Mouse (Mus musculus): ENCODE data around the gene Calml3. TPM values are rescaled to one million over a fixed set of nuclear protein-coding genes. Genes with fewer than 3 reads are reported as not detected.
"Not testable (repeated sequence)": the region's sequence is repeated elsewhere in the genome, so short reads cannot be mapped to it uniquely, and the experiment has no call there.

Gene Calml3
- polyA plus RNA-seq (2015; fragmentation: Nextera tagmentation; extraction: Ambion mirVana): not detected in 2 replicates

DNA sequence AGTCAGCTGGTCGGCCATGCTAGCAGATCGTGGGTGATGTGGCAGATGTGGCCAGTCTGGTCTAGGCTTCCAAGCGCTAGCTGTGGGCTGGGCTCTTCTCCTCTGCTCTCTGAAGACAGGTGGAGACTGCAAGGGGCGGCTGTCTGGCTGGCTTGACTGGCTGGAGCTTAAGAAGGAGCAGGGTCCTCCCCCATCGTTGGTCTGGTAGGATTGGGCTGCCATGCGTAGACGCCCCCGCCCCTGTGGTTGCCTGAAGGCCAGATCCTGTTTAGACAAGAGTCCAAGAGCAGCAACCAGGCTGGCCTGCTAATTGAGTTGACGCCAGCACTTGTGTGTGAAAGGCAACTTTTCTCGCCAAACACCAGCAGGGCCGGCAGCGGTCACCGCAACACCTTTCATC is at the start of gene Calml3:
TSS of gene Calml3 (minus strand) at position 131 of the 400 bp plus-strand sequence.
- Histone ChIP-seq H3K27ac (no peak within 1 kb of the TSS), H3K9me3 (no peaks in the 10 kb centered on the region), H3K9ac (no peak within 1 kb of the TSS), H3K4me3 (no peak within 1 kb of the TSS), H3K36me3 (replicated peaks) (no peaks in the 10 kb centered on the region), H3K4me2 (no peak within 1 kb of the TSS), H3K27me3 (replicated peaks) (no peaks in the 10 kb centered on the region), H3K4me1 (no peaks in the 10 kb centered on the region)
- ATAC-seq (replicated peaks): no peak
- 87% methylated on average over 13 of the region's 13 CpGs for WGBS

DNA sequence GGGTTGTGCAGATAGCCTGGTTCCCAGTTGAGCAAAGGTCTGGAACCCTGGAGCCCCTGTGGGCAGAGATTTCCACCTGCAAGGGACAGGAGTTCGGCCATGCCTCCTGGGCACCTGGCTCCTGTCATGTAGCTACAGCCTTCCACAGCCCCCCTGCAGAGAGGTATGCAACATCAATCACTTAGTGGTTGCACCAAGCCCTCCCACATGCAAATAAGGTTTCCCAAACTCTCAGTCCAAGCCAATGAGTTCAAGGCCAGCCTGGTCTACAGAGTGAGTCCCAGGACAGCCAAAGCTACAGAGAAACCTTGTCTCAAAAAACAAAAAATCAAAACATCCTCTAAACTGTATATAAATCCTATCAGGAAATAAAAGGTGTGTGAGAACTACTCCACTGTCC is 46.2 kb upstream of the Calml3 start:
- H3K27me3 ChIP-seq (replicated peaks): no peaks in the 10 kb centered on the region
- H3K9me3 ChIP-seq: no peaks in the 10 kb centered on the region
- no peaks in the 10 kb centered on the region for H3K36me3 ChIP-seq (replicated peaks)
- H3K9ac ChIP-seq: no peak overlapping the region
- H3K4me2 ChIP-seq: no peak overlapping the region
- 71% methylated on average over 1 of the region's 1 CpGs for WGBS
- no peak overlapping the region for H3K27ac ChIP-seq
- no peaks in the 10 kb centered on the region for H3K4me1 ChIP-seq
- no peak for ATAC-seq (replicated peaks)
- no peak overlapping the region for H3K4me3 ChIP-seq

DNA sequence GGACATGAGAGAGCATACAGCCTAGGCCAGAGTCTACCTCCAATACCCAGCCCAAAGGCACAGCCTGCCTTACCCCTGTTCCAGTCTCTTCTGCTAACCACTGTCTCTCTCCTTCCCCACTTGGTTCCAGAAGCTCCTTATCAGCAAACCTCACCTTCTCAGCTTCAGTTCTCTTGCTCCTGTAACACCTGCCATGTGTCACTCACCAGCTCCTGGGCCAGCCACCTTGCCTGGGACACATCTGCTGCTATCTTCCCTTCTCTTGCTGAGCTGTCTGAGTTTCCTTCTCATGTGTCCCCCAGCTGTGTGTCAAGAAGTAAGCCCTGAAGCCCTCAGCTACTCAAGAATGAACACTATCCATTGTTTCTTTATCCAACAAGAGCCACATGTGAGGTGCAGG is 36.5 kb upstream of the Calml3 start:
- not testable (repeated sequence) for H3K4me3 ChIP-seq; H3K4me2 ChIP-seq; H3K9ac ChIP-seq; H3K27ac ChIP-seq; ATAC-seq (replicated peaks); H3K36me3 ChIP-seq (replicated peaks); H3K4me1 ChIP-seq; H3K27me3 ChIP-seq (replicated peaks); H3K9me3 ChIP-seq

DNA sequence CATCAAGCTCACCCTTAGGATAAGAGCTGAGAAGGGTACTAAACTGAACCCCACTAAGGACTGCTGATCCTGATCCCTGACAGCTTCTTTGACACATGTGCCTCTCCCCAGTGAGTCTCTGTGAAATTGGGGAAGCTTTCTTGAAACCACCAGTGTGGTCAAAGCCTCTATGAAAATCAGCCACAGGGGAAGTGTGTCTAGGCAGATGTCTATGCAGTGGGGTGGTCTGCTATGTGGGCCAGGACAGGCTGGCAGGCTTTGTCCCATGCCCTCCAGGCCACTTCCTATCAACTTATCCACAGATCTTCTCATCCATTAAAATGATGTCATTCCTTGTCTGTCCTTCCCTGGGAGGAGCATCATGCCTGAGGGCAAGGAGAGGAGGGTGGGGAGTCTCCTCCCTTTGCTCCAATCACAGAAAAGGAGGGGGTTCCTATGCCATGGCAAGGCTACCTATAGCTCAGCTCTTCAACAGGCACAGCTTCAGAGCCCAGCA is 33.2 kb upstream of the Calml3 start, which contains the start of gene Calm4:
TSS of gene Calm4 (plus strand) at position 446 of the 496 bp plus-strand sequence.
- not testable (repeated sequence) for ATAC-seq (replicated peaks); H3K27ac ChIP-seq; H3K27me3 ChIP-seq (replicated peaks); H3K4me3 ChIP-seq; H3K4me1 ChIP-seq; H3K36me3 ChIP-seq (replicated peaks); H3K9me3 ChIP-seq; H3K9ac ChIP-seq; H3K4me2 ChIP-seq

DNA sequence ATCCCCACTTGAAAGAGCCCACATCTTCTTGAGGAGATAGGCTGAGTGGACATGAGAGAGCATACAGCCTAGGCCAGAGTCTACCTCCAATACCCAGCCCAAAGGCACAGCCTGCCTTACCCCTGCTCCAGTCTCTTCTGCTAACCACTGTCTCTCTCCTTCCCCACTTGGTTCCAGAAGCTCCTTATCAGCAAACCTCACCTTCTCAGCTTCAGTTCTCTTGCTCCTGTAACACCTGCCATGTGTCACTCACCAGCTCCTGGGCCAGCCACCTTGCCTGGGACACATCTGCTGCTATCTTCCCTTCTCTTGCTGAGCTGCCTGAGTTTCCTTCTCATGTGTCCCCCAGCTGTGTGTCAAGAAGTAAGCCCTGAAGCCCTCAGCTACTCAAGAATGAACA is 29.5 kb upstream of the Calml3 start:
- not testable (repeated sequence) for H3K9ac ChIP-seq; H3K4me2 ChIP-seq; ATAC-seq (replicated peaks)

DNA sequence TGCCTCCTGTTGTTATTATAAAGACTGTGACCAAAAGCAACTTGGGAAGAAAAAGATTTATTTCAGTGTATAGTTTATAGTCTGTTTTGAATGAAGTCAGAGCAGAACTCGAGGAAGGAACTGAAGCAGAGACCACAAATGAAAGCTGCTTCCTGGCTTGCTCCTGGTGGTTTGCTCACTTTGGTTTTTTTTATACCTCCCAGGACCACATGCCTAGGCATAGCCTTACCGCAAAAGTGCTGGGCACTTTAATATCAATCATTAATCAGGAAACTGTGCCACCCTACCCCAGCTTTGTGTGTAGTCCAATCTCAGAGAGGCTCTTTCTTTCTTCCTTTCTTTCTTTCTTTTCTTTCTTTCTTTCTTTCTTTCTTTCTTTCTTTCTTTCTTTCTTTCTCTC is 28.3 kb upstream of the Calml3 start:
- 83% methylated on average over 2 of the region's 2 CpGs for WGBS
- Histone ChIP-seq H3K4me1 (no peaks in the 10 kb centered on the region), H3K36me3 (replicated peaks) (no peaks in the 10 kb centered on the region), H3K27ac (no peak overlapping the region), H3K4me2 (no peak overlapping the region), H3K9me3 (no peaks in the 10 kb centered on the region), H3K27me3 (replicated peaks) (no peaks in the 10 kb centered on the region), H3K9ac (no peak overlapping the region), H3K4me3 (no peak overlapping the region)
- no peak for ATAC-seq (replicated peaks)

More for the DNA sequence above, 29.5 kb upstream of the Calml3 start:
- not testable (repeated sequence) for H3K9me3 ChIP-seq; H3K4me3 ChIP-seq; H3K4me1 ChIP-seq; H3K27me3 ChIP-seq (replicated peaks); H3K36me3 ChIP-seq (replicated peaks); H3K27ac ChIP-seq

DNA sequence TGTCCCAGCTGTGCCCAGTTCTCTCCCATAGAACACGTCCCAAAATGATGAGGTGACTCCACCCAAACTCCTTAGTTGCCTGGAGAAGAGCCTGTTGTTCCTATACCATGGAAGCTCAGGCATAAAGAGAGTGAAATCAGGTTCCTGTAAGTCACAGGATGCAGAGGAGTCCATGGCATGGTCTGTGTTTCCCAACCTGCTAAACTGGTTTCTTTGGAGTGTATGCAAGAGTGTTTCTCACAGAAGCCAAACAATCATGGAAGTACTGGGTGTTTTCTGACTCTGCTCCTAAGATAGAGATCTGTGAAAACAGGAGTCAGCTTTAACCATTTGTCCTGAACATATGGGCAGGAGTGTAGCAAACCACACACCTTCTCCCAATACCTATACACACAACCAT is 27.9 kb upstream of the Calml3 start:
- Histone ChIP-seq H3K4me3 (no peak overlapping the region), H3K27me3 (replicated peaks) (no peaks in the 10 kb centered on the region), H3K27ac (no peak overlapping the region), H3K9ac (no peak overlapping the region), H3K9me3 (no peaks in the 10 kb centered on the region), H3K36me3 (replicated peaks) (no peaks in the 10 kb centered on the region), H3K4me2 (no peak overlapping the region), H3K4me1 (no peaks in the 10 kb centered on the region)
- ATAC-seq (replicated peaks): no peak
- 71% methylated on average over 1 of the region's 1 CpGs for WGBS

DNA sequence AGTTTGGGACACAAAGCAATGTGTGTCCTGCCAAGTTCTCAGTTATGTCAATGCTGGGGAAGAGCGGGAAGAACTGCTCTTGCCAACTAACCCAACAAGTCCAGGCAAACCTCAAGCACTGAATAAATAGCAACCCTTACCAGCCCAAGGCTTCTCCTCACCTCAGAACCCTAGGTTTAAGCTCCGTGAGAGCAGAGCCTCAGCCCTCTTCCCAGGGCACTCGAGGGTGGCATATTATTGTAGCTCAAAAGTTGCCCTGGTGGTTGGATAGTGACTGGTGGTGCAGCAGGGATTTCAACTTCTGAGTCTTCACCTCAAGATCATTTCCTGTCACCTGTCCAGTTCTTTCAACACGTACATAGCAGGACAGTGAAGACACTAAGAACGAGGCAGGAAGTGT is 27.4 kb upstream of the Calml3 start:
- H3K4me3 ChIP-seq: no peak overlapping the region
- no peak overlapping the region for H3K9ac ChIP-seq
- H3K27me3 ChIP-seq (replicated peaks): no peaks in the 10 kb centered on the region
- H3K4me1 ChIP-seq: no peaks in the 10 kb centered on the region
- H3K4me2 ChIP-seq: no peak overlapping the region
- 86% methylated on average over 5 of the region's 5 CpGs for WGBS
- no peaks in the 10 kb centered on the region for H3K36me3 ChIP-seq (replicated peaks)
- ATAC-seq (replicated peaks): no peak
- H3K9me3 ChIP-seq: no peaks in the 10 kb centered on the region
- no peak overlapping the region for H3K27ac ChIP-seq

DNA sequence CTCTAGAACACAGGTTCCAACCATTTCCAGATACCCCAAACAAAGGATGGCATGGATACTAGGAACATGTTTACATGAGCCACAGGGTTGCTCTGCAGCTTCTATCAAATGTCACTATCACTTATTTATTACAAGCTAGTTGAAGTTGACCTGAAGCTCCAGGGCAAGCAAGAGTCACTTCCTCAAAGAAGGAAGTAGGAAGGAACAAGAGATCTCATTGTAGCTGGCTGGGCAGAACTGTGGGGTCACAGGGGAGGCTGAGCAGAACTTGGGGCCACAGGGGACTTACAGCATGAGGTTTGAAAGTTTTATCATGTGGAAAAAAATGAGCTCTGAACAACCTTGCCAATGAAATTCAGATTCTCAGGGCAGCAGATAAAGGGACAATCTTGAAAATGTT is 21.6 kb upstream of the Calml3 start:
- Histone ChIP-seq H3K4me1 (no peaks in the 10 kb centered on the region), H3K9me3 (no peaks in the 10 kb centered on the region), H3K9ac (no peak overlapping the region), H3K36me3 (replicated peaks) (no peaks in the 10 kb centered on the region), H3K4me3 (no peak overlapping the region), H3K27me3 (replicated peaks) (no peaks in the 10 kb centered on the region), H3K27ac (no peak overlapping the region), H3K4me2 (no peak overlapping the region)
- no peak for ATAC-seq (replicated peaks)

DNA sequence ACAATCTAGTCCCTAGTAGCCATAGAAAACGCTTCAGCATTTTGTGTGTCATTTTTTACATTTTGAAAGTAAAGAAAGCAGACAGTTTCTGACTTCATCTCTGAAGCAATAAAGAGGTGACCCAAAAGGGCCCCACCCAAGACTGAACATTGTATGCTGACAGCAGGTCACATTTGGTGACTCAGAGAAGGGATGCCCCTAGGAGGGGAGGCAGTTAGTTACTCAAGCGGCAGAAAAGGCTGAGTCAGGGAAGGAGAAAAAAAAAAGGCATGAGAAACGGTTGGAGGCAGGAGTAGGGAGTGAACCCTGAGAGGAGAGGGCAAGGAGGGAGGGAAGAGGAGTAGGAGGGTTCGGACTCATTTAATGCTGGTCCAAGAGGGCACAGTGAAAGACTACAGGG is 18.0 kb upstream of the Calml3 start:
- Histone ChIP-seq H3K27ac (no peak overlapping the region), H3K4me2 (no peak overlapping the region), H3K27me3 (replicated peaks) (no peaks in the 10 kb centered on the region), H3K4me3 (no peak overlapping the region), H3K9ac (no peak overlapping the region), H3K4me1 (no peaks in the 10 kb centered on the region), H3K9me3 (no peaks in the 10 kb centered on the region), H3K36me3 (replicated peaks) (no peaks in the 10 kb centered on the region)
- ATAC-seq (replicated peaks): no peak
- 63% methylated on average over 4 of the region's 4 CpGs for WGBS

DNA sequence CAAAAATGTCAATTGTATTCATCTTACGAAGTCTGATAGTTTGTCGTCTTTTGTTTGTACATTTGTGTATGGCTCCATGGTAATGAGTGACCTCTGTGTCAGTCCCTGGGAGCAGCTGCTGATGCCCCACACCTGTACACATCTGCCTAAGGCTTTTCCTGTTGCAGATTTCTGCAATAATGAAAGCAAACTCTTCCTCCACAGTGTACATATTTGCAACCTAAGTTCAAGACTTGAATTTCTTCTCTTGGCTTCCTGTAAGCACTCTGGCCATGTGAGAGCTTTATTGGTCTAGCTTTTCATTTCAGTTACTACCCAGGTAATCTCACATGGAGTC is 14.6 kb upstream of the Calml3 start:
- ATAC-seq (replicated peaks): no peak
- Histone ChIP-seq H3K4me3 (no peak overlapping the region), H3K9me3 (no peaks in the 10 kb centered on the region), H3K36me3 (replicated peaks) (no peaks in the 10 kb centered on the region), H3K27ac (no peak overlapping the region), H3K27me3 (replicated peaks) (no peaks in the 10 kb centered on the region), H3K4me1 (no peaks in the 10 kb centered on the region), H3K4me2 (no peak overlapping the region), H3K9ac (no peak overlapping the region)
- 92% methylated on average over 2 of the region's 2 CpGs for WGBS

DNA sequence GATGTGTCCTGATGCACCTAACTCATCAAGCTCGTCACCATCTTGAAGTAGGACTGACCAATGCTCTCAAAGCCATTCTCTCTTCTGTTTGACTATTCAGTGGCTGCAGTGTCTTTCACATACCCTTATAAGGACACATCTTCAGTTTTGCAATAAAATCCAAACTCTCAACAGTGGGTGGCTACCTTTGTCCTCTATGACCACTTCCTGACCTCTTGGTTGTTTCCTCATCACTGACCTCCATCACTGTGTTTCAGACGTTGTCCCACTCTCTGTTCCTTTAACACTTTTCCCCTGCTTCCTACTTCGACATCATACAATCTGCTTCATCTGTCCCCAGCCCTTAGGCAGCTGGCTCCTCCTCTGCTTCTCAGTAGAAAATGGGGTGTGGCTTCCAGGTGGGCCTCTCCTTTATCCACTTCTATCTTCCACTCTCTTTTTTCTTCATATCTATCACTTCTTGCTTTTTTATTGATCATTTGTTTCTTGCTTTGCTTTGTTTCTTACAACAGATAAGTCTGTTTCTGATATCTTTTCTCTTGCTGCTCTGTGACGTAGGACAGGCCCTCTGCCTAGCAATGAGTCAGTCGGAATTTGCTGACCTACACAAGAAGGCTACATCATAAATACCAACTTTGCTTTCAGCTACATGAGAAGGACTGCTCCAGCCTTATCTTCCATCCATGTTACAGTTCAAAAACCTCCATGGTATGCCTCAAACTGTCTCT is 14.1 kb upstream of the Calml3 start:
- 86% methylated on average over 5 of the region's 5 CpGs for WGBS
- no peak for ATAC-seq (replicated peaks)
- Histone ChIP-seq H3K4me3 (no peak overlapping the region), H3K36me3 (replicated peaks) (no peaks in the 10 kb centered on the region), H3K4me2 (no peak overlapping the region), H3K27me3 (replicated peaks) (no peaks in the 10 kb centered on the region), H3K9ac (no peak overlapping the region), H3K4me1 (no peaks in the 10 kb centered on the region), H3K27ac (no peak overlapping the region), H3K9me3 (no peaks in the 10 kb centered on the region)

DNA sequence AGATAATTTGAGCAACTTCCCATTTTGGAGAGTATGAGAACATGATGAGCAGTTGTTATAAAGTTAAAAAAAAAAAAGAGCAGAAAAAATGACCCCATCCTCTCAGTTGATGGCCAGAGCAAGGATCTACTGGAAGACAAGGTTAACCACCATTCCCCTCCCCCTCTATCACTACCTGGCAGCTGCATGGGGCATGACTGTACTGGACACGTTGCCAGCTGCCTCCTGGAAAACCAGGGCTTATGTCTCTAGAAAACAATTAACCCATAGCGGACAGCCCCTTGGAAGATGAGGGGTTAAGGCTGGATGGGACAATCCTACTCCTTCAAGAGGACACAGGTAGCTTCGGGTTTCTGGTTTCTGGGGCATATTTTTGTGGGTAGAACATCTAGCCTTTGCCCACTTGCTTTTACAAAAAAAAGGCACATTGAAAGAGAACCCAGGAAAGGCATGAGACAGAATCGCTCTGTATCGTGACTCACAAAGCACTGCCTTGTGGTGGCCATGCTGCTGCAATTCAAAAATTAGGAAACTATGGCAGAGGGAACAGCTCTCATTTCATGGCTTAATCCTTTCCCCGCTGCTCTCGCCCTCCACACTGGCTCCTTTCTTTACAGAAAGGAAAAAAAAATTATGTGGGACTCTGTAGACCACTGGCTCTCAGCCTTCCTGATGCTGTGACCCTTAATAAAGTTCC is 3.2 kb upstream of the Calml3 start:
- H3K4me2 ChIP-seq: no peak overlapping the region
- no peaks in the 10 kb centered on the region for H3K9me3 ChIP-seq
- no peaks in the 10 kb centered on the region for H3K4me1 ChIP-seq
- H3K27ac ChIP-seq: no peak overlapping the region
- H3K36me3 ChIP-seq (replicated peaks): no peaks in the 10 kb centered on the region
- H3K9ac ChIP-seq: no peak overlapping the region
- WGBS: 75% methylated on average over 7 of the region's 7 CpGs
- no peaks in the 10 kb centered on the region for H3K27me3 ChIP-seq (replicated peaks)
- ATAC-seq (replicated peaks): no peak
- no peak overlapping the region for H3K4me3 ChIP-seq

All from midbrain, embryonic 15.5 days (tissue).